8 mouse cellular contexts compared by ENCODE assay signal in the genomic region with DNA sequence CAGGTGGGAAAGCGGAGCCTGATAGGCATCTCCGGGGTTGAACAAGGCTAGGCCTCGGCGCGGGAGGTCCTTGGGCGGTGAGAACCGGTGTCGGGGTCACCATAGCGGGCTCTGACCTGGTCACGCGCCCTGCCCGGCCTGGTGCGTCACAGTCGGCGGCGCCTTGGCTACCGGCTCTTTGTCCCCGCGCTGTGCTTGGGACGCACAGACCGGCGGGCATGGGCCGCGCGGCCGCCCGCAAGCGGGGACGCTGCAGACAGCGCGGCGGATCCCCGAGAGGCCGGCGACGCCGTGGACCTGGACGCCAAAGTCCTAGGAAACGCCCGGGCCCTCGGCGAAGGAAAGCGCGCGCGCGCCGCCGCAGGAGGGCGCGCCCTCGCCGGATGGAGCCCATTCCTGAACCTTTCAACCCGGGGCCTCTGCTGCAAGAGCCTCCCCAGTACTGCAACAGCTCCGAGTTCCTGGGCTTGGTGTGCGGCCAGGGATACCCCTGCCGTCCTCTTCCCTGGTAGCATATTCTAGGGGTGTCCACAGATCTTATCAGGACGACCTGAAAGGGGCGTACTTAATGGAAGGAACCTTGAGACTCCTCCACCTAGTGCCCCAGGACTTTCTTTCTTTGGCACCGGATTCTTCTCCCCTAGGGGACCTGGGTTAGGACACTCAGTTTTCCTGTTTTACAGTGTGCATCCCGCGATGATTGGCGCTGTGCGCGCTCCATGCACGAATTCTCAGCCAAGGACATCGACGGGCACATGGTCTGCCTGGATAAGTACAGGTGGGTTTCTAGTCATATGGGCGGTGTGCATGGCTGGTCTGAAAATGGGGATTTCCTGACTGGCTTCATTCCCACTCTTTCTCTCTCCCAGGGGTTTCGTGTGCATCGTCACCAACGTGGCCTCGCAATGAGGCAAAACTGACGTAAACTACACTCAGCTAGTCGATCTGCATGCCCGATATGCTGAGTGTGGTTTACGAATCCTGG. TPM values are rescaled to one million over a fixed set of nuclear protein-coding genes. Genes with fewer than 3 reads are reported as not detected.
DNase-seq lines count a peak whose midpoint lies in the region; ATAC-seq and TF ChIP-seq lines count a peak whose summit lies in the region.

No protein-coding gene starts in this region.

- no peak for TF ChIP-seq POLR2A in heart, adult 2 months (IDR thresholded peaks at IDR 0.05; ENCODE audit: insufficient read depth, low read depth, low read length)

- H3K9me3 ChIP-seq in embryonic facial prominence, embryonic 12.5 days, result no peaks in the 10 kb centered on the region
- no peaks in the 10 kb centered on the region for H3K9me3 ChIP-seq in liver, embryonic 13.5 days (replicated peaks)
- no peaks in the 10 kb centered on the region for H3K9me3 ChIP-seq in stomach, embryonic 16.5 days (replicated peaks; ENCODE audit: control insufficient read depth, low read length)

- no peak for TF ChIP-seq EP300 in heart, adult 2 months (IDR thresholded peaks at IDR 0.05; ENCODE audit: insufficient read depth, low read depth, low read length)

- 2% methylated on average over 77 of the region's 77 CpGs for WGBS in embryonic facial prominence, embryonic 12.5 days
- under 1% methylated on average over 74 of the region's 77 CpGs for WGBS in heart, adult 2 months
- WGBS in liver, embryonic 13.5 days (ENCODE audit: insufficient replicate concordance), result 1% methylated on average over 77 of the region's 77 CpGs
- under 1% methylated on average over 75 of the region's 77 CpGs for WGBS in stomach, embryonic 16.5 days

- peaks cover 33% of the 10 kb centered on the region for H3K36me3 ChIP-seq in embryonic facial prominence, embryonic 12.5 days
- H3K36me3 ChIP-seq in heart, adult 2 months (ENCODE audit: control insufficient read depth, insufficient read depth, low read length), result peaks cover 4% of the 10 kb centered on the region; the same call in 1 of the 2 replicates
- H3K36me3 ChIP-seq in liver, embryonic 13.5 days, result peaks cover 40% of the 10 kb centered on the region
- peaks cover 13% of the 10 kb centered on the region for H3K36me3 ChIP-seq in stomach, embryonic 16.5 days (ENCODE audit: control insufficient read depth, insufficient read depth, low read length)

- no peaks in the 10 kb centered on the region for H3K79me2 ChIP-seq in heart, adult 2 months (replicated peaks; ENCODE audit: control insufficient read depth, insufficient read depth, low read length)

- TF ChIP-seq CTCF in heart, adult 2 months (IDR thresholded peaks at IDR 0.05), result peak; percentile 76

- ATAC-seq in embryonic facial prominence, embryonic 12.5 days (ENCODE audit: insufficient number of reproducible peaks, insufficient read depth, low FRiP score, low TSS enrichment), result peak; percentile 24
- peak; percentile 49 for ATAC-seq in liver, embryonic 13.5 days (ENCODE audit: low read depth)
- peak; percentile 1; the same call in 1 of the 2 replicates for ATAC-seq in monocyte, adult 5-6 weeks (replicated peaks; ENCODE audit: insufficient number of reproducible peaks, low FRiP score, low TSS enrichment, poor library complexity, severe bottlenecking)
- peak; percentile 34; the same call in 1 of the 2 replicates for ATAC-seq in stomach, embryonic 16.5 days (ENCODE audit: insufficient read depth, low FRiP score)

- intact Hi-C loops in heart, adult 2 months (cut with DNase I), result loop anchor here (1.0 to 5.0 kb wide), 3 partner anchors 15 to 67 kb away; partner anchors contain the start of genes Cnn2 and Polr2e

- peak overlapping the region; percentile 92 for H3K9ac ChIP-seq in embryonic facial prominence, embryonic 12.5 days
- peak overlapping the region; percentile 99 for H3K9ac ChIP-seq in heart, adult 2 months (ENCODE audit: low read depth, low read length)
- peak overlapping the region; percentile 100 for H3K9ac ChIP-seq in liver, embryonic 13.5 days
- peak overlapping the region; percentile 98 for H3K9ac ChIP-seq in stomach, embryonic 16.5 days (ENCODE audit: low read length)

- H3K4me1 ChIP-seq in embryonic facial prominence, embryonic 12.5 days, result peaks cover 18% of the 10 kb centered on the region
- peaks cover 13% of the 10 kb centered on the region for H3K4me1 ChIP-seq in heart, adult 2 months (ENCODE audit: control insufficient read depth, insufficient read depth, low read length)
- peaks cover 77% of the 10 kb centered on the region for H3K4me1 ChIP-seq in liver, embryonic 13.5 days (replicated peaks)
- H3K4me1 ChIP-seq in stomach, embryonic 16.5 days (ENCODE audit: control insufficient read depth, insufficient read depth, low read length), result peaks cover 31% of the 10 kb centered on the region

- H3K4me3 ChIP-seq in embryonic facial prominence, embryonic 12.5 days, result peak overlapping the region; percentile 74
- peak overlapping the region; percentile 88 for H3K4me3 ChIP-seq in heart, adult 2 months
- peak overlapping the region; percentile 95 for H3K4me3 ChIP-seq in liver, embryonic 13.5 days (replicated peaks)
- peak overlapping the region; percentile 85 for H3K4me3 ChIP-seq in stomach, embryonic 16.5 days (replicated peaks; ENCODE audit: low read length)

- peak; percentile 64 for DNase-seq in 416B (ENCODE audit: low read depth)
- peak; percentile 88 for DNase-seq in adrenal gland, postnatal 14 days
- peak; percentile 83 to 84 for DNase-seq in heart, adult 2 months
- peak; percentile 83 for DNase-seq in kidney, adult 18-20 months
- peak; percentile 62 for DNase-seq in liver, embryonic 13.5 days

- H3K27me3 ChIP-seq in embryonic facial prominence, embryonic 12.5 days, result no peaks in the 10 kb centered on the region
- H3K27me3 ChIP-seq in heart, adult 2 months (ENCODE audit: control insufficient read depth, insufficient read depth, low read length), result no peaks in the 10 kb centered on the region
- H3K27me3 ChIP-seq in liver, embryonic 13.5 days, result no peaks in the 10 kb centered on the region
- no peaks in the 10 kb centered on the region for H3K27me3 ChIP-seq in stomach, embryonic 16.5 days (ENCODE audit: control insufficient read depth, insufficient read depth, low read length)

- H3K4me2 ChIP-seq in embryonic facial prominence, embryonic 12.5 days (replicated peaks), result peak overlapping the region; percentile 81
- peak overlapping the region; percentile 92 for H3K4me2 ChIP-seq in liver, embryonic 13.5 days
- peak overlapping the region; percentile 80 for H3K4me2 ChIP-seq in stomach, embryonic 16.5 days (ENCODE audit: low read depth, low read length)

- H3K27ac ChIP-seq in embryonic facial prominence, embryonic 12.5 days, result peak overlapping the region; percentile 97
- H3K27ac ChIP-seq in heart, adult 2 months, result peak overlapping the region; percentile 100
- H3K27ac ChIP-seq in liver, embryonic 13.5 days, result peak overlapping the region; percentile 99
- H3K27ac ChIP-seq in stomach, embryonic 16.5 days (ENCODE audit: low read length), result peak overlapping the region; percentile 98

RNA-seq across cellular contexts. Expression of gene Gpx4, which starts 7.2 kb away (rescaled TPM):
- total RNA-seq in adrenal gland, postnatal 14 days (2021), result 1,329 and 1,354 TPM in 2 replicates
- 475 and 505 TPM in 2 replicates for polyA plus RNA-seq in embryonic facial prominence, embryonic 12.5 days (2016; fragmentation: Nextera tagmentation; extraction: Ambion mirVana)
- total RNA-seq in heart, adult 2 months (2021), result 1,000 to 10,000 TPM in 1 of 2 experiments, 100 to 1,000 TPM in 1; 832 to 1,055 TPM
- 860 and 993 TPM in 2 replicates for polyA plus RNA-seq in heart, adult 2 months (2012; rRNA removed)
- 677 TPM in 2 replicates for polyA plus RNA-seq in liver, embryonic 13.5 days (2015; fragmentation: Nextera tagmentation; extraction: Ambion mirVana)
- total RNA-seq in monocyte, adult 5-6 weeks (2017), result 250 to 253 TPM (median 251 TPM) in 3 replicates
- 445 and 507 TPM in 2 replicates for polyA plus RNA-seq in stomach, embryonic 16.5 days (2015; fragmentation: Nextera tagmentation; extraction: Ambion mirVana)

RNA-seq across cellular contexts. Expression of gene Polr2e, which starts 14.5 kb away (rescaled TPM):
- 98.8 and 108 TPM in 2 replicates for total RNA-seq in adrenal gland, postnatal 14 days (2021)
- 227 and 245 TPM in 2 replicates for polyA plus RNA-seq in embryonic facial prominence, embryonic 12.5 days (2016; fragmentation: Nextera tagmentation; extraction: Ambion mirVana)
- 10 to 100 TPM; 78.3 to 89.8 TPM for total RNA-seq in heart, adult 2 months (2021)
- polyA plus RNA-seq in heart, adult 2 months (2012; rRNA removed), result 182 and 194 TPM in 2 replicates
- polyA plus RNA-seq in liver, embryonic 13.5 days (2015; fragmentation: Nextera tagmentation; extraction: Ambion mirVana), result 120 and 122 TPM in 2 replicates
- 83.4 to 130 TPM (median 95.9 TPM) in 3 replicates for total RNA-seq in monocyte, adult 5-6 weeks (2017)
- 174 and 180 TPM in 2 replicates for polyA plus RNA-seq in stomach, embryonic 16.5 days (2015; fragmentation: Nextera tagmentation; extraction: Ambion mirVana)

RNA-seq across cellular contexts. Expression of gene Arhgap45, which starts 37.7 kb away (rescaled TPM):
- total RNA-seq in adrenal gland, postnatal 14 days (2021), result 6.3 and 27.9 TPM in 2 replicates
- 7.1 and 8.1 TPM in 2 replicates for polyA plus RNA-seq in embryonic facial prominence, embryonic 12.5 days (2016; fragmentation: Nextera tagmentation; extraction: Ambion mirVana)
- 1 to 10 TPM; 3.5 to 5.1 TPM for total RNA-seq in heart, adult 2 months (2021)
- polyA plus RNA-seq in heart, adult 2 months (2012; rRNA removed), result 8.9 and 16.6 TPM in 2 replicates
- 14.3 and 14.9 TPM in 2 replicates for polyA plus RNA-seq in liver, embryonic 13.5 days (2015; fragmentation: Nextera tagmentation; extraction: Ambion mirVana)
- 356 to 478 TPM (median 365 TPM) in 3 replicates for total RNA-seq in monocyte, adult 5-6 weeks (2017)
- polyA plus RNA-seq in stomach, embryonic 16.5 days (2015; fragmentation: Nextera tagmentation; extraction: Ambion mirVana), result 7.8 and 9.7 TPM in 2 replicates

RNA-seq across cellular contexts. Expression of gene Sbno2, which starts 51.2 kb away (rescaled TPM):
- 52.8 and 52.9 TPM in 2 replicates for total RNA-seq in adrenal gland, postnatal 14 days (2021)
- polyA plus RNA-seq in embryonic facial prominence, embryonic 12.5 days (2016; fragmentation: Nextera tagmentation; extraction: Ambion mirVana), result 15.2 and 16.1 TPM in 2 replicates
- 10 to 100 TPM; 10.6 to 11.2 TPM for total RNA-seq in heart, adult 2 months (2021)
- polyA plus RNA-seq in heart, adult 2 months (2012; rRNA removed), result 16.9 and 18.0 TPM in 2 replicates
- polyA plus RNA-seq in liver, embryonic 13.5 days (2015; fragmentation: Nextera tagmentation; extraction: Ambion mirVana), result 9.2 and 9.9 TPM in 2 replicates
- 50.6 to 75.0 TPM (median 51.9 TPM) in 3 replicates for total RNA-seq in monocyte, adult 5-6 weeks (2017)
- 17.2 and 19.0 TPM in 2 replicates for polyA plus RNA-seq in stomach, embryonic 16.5 days (2015; fragmentation: Nextera tagmentation; extraction: Ambion mirVana)

RNA-seq across cellular contexts. Expression of gene Abca7, which starts 57.8 kb away (rescaled TPM):
- total RNA-seq in adrenal gland, postnatal 14 days (2021), result 18.7 and 20.7 TPM in 2 replicates
- 2.6 and 3.9 TPM in 2 replicates for polyA plus RNA-seq in embryonic facial prominence, embryonic 12.5 days (2016; fragmentation: Nextera tagmentation; extraction: Ambion mirVana)
- 1 to 10 TPM; 6.6 to 8.0 TPM for total RNA-seq in heart, adult 2 months (2021)
- polyA plus RNA-seq in heart, adult 2 months (2012; rRNA removed), result 9.2 and 10.8 TPM in 2 replicates
- 6.3 and 7.4 TPM in 2 replicates for polyA plus RNA-seq in liver, embryonic 13.5 days (2015; fragmentation: Nextera tagmentation; extraction: Ambion mirVana)
- total RNA-seq in monocyte, adult 5-6 weeks (2017), result 33.6 to 53.0 TPM (median 45.9 TPM) in 3 replicates
- 6.3 and 7.4 TPM in 2 replicates for polyA plus RNA-seq in stomach, embryonic 16.5 days (2015; fragmentation: Nextera tagmentation; extraction: Ambion mirVana)

Comparison
In these comparisons a context has a peak if more than half of its experiments do, and no peak if none do; other contexts are left out.
1. Peak in every context shown above with its lines: DNase-seq, ATAC-seq, H3K4me3 ChIP-seq and H3K27ac ChIP-seq.